Mouse (Mus musculus) cerebellum, adult 8-10 months (tissue): ENCODE data around the gene Wfikkn2.

Experiments
- DNase-seq: peaks from one replicate; pipeline ENCODE4 v3.0.0; 2022

Wfikkn2 gene

DNA sequence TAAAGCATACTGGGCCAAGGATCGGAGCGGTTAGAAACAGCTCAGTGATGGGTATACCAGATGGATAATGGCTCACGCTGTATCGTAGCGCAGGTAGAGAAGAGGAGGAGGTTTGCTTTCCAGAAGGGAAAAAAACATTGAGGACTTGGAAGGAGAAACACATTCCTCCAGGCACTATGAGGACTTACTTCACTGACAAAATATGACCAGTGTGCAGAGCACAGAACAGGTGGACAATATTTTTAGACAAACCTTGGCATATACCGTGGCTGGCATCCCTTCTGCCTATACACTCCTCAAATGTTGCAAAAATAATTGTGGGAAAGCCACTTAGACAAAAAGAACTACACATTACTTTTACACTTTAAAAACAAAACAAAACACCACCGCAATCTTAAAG lies 24.5 kb downstream of the Wfikkn2 start:
- no peak for DNase-seq

GRCm38 (mm10) chr11:94216247-94216646 lies 29.6 kb downstream of the Wfikkn2 start:
- DNase-seq: no peak

- DNase-seq: no peak
Observed at GRCm38 (mm10) chr11:94215581-94215980, 30.2 kb downstream of the Wfikkn2 start.

- DNase-seq: no peak
Observed at GRCm38 (mm10) chr11:94213735-94214594, 31.8 kb downstream of the Wfikkn2 start.

- DNase-seq: no peak
Observed at GRCm38 (mm10) chr11:94212997-94213396, 32.8 kb downstream of the Wfikkn2 start.

- no peak for DNase-seq
Observed at GRCm38 (mm10) chr11:94212489-94212836, 33.3 kb downstream of the Wfikkn2 start.

- peak; percentile 80 for DNase-seq
Observed at GRCm38 (mm10) chr11:94211651-94212488, 33.9 kb downstream of the Wfikkn2 start.

DNA sequence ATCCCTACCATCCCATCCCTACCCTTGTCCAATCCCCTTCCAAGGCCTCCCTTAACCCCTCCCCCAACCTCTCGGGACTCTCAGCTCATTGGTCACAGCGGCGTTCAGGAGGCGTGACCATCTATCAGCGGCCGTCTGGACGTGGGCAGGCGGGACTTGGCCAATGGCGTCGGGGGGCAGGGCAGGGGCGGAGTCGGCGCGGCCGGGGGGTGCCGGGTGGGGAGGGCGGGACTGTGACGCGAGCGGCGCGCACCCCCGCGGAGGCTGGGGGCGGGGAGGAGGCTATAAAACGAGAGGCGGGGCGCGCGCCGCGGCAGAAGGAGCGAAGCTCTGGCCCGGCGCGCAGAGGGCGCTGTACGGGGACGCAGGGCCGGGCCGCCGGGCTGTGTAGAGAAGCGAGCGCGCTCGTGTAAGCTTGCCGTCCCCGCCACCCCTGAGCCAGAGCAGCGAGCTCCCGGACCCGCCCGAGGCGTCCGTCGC lies 34.6 kb downstream of the Wfikkn2 start, which contains the start of gene Tob1:
Gene Tob1 (plus strand): TSS at position 331 of the 480 bp plus-strand sequence.
- peak; percentile 95 for DNase-seq

DNA sequence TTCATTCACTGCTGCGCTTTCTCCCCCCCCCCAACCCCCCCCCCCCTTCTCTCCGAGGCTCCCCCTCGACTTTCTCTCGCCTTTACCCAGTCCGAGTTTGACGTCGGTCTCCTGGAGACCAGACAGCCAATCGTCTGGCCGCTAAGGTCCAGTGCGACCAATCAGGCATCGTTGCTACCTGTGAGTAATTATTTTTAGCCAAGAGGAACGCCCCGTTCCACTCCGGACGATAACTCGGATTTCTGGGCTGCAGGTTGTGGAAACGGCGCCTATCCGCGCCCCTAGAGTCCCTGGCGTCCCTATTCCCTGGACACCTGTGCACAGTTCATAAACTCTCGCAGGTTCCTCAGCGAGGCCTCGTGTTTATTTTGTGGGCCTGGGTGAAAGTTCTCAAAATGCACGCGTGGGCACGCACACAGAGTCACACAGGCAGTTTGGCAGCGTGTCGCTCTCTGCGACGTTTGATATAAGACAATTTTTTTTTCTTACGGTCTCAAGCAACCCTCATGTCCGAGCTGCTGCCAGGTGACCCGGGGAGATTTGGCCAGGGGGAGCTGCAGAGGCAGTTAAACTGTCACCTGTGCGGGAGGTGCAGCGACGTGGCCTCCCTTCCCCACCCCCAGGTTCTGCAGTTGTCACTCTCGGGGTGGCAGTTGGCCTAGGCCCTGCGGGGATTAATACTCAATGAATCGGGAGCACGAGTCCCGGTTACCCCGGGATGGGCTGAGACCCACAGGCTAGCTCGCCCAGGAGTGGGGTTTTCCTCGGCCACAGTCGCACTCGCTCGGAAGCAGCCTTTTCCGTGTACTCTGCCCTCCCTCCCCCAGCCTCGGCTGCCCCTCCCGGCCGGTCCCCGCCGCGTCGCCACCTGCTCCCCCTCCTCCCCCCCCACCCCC lies 35.4 kb downstream of the Wfikkn2 start:
- peak; percentile 92 for DNase-seq

DNA sequence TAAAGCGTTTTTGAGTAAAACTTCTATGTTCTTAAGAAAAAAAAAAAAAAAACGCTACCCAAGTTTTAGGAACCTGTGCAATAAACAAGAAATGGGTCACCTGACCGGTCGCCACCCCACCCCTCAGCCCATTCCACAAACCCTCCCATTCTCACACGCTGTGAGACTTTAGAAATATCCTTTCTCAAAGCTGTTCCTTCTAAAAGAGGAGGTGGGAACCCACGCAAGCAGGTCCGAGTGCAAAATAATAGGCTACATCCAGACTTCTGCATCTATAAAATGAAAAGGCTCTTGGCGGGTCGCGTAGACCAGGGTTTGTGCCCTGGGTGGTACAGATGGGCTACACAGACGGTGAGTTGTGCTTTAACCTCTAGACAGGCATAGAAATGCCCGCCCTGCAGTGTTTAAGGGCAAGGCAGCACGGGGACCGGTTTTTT lies 36.1 kb downstream of the Wfikkn2 start:
- no peak for DNase-seq

- DNase-seq: no peak
Observed at GRCm38 (mm10) chr11:94208811-94209675, 36.8 kb downstream of the Wfikkn2 start.

DNA sequence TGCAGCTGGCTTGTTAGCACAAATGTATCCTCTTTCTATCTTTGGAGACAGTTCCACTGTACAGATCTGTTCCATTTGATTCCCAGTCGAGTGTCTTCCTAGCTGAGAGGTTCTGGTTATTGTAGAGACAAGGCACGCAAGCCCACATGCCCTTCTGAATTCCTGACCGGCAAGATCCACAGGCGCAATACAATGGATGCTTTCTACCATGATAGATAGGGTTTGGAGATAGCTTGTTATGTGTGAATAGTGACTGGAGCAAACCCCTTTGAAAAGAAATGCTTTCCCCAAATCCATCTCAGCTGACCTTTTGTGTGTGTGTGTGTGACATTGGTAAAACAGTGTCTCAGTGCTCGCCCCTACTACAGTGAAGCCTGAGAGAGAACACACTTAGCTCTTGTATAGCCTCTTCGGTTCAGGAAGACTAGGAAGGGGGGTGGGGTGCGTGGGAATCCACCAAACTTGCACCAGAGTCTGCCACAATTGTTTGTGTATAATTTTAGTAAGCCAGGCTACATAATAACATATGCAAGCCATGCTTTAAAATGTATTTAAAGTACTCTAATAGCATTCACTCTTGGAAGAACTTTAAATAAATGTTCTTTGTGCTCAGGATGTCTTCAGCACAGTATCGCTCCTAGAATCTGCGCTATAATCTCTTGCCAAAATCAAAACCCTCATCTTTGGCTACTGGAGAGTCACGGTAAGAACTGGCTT lies 39.2 kb downstream of the Wfikkn2 start:
- DNase-seq: no peak

- DNase-seq: no peak
Observed at GRCm38 (mm10) chr11:94203066-94203465, 42.7 kb downstream of the Wfikkn2 start.

- no peak for DNase-seq
Observed at GRCm38 (mm10) chr11:94202106-94202505, 43.7 kb downstream of the Wfikkn2 start.

DNA sequence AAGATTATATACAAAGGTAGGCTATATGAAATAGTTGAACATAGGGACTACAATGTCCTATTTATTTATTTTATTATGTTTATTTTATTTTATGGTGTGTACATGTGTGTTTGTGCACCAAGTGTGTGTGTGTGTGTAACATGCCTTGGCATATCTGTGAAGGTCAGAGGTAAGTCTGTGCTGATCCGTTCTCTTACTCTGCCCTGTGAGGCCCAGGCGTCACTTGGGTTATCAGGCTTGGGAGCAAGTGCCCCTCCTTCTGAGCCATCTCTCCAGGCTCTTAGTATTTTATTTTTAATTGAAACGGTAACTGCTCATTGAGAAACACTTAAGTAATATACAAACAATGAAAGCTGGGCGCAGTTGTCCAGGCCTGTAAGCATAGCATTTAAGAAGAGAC lies 45.4 kb downstream of the Wfikkn2 start:
- no peak for DNase-seq

DNA sequence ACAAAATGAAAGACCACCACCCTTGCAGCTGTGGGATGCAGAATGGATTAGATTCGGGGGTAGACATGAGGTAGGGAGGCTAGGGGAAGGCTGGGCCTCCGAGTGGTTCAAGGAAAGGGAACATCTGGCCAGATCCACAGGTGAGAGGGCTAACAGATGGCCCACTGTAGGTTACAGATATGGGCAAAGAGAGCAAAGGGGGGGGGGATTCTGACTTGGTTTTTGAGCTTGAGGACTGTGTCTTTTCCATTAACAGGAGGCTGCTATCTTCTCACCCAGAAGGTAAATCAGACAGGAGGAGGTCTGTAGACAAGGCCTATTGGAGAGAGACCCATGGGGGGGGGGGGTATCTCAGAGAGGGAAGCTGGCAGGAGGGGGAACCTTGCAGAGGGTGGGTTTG lies 46.0 kb downstream of the Wfikkn2 start:
- no peak for DNase-seq

DNA sequence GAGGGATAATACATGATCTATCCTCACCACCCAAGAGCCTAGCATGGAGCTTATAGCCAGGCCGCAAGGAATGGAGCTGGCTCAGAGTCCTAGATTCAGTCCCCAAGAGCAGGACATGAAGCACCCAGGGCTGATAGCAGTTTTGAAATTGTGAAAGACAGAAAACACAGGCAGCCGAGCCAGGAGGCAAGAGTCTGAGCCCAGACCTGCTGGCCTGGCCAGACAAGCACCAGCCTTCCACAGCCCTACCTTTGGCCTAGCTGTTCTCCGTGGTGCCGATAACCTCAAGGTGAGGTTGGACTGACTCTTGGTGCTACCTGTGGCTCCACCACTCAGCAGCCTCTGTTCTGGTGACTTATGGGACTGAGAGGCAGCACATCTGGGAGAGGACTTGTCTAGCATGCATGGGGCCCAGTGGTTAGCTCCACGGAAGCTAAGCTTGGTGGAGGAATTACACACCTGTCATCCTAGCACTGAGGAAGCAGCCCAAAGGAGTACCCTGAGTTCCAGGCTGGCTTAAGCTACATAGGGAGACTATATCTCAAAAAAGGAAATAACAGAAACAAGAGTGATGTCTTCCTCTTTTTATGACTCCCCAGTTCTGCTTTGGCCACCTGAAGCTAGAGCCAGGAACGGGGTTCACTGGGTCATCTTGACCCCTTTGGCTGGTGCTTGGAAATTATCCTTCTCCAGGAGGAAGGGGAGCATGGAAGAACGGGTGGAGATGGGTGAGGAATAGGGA lies 47.2 kb downstream of the Wfikkn2 start:
- no peak for DNase-seq

GRCm38 (mm10) chr11:94196311-94196710 lies 49.5 kb downstream of the Wfikkn2 start:
- no peak for DNase-seq

GRCm38 (mm10) chr11:94193109-94193508 lies 52.7 kb downstream of the Wfikkn2 start:
- no peak for DNase-seq

- DNase-seq: no peak
Observed at GRCm38 (mm10) chr11:94190665-94191064, 55.1 kb downstream of the Wfikkn2 start.
